Mouse (Mus musculus) spleen, adult 18-20 months (tissue): ENCODE results near the gene Mlxipl.

Experiments used
- DNase-seq, 2 experiments: peaks; one replicate each; pipeline ENCODE4 v3.0.0; 2022; ENCODE audit warnings: mixed read lengths in 2 of 2

The Mlxipl gene

DNA sequence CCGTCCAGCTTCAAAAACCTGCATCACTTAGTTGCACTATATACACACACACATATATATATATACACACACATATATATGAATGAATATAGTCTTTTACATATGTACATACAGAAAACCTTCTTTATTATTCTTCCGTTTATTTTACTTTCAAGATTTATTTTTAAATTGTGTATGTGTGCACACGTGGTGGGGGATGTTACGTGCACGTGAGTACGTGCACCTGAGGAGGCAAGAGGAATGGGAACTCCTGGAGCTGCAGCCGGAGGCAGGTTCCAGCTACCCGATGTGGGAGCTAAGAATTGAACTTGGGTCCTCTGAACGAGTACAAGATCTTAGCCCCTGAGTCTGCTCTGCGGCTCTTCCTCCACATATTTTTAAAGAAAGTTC is 96.5 kb downstream of the Mlxipl start:
- DNase-seq: no peak

DNA sequence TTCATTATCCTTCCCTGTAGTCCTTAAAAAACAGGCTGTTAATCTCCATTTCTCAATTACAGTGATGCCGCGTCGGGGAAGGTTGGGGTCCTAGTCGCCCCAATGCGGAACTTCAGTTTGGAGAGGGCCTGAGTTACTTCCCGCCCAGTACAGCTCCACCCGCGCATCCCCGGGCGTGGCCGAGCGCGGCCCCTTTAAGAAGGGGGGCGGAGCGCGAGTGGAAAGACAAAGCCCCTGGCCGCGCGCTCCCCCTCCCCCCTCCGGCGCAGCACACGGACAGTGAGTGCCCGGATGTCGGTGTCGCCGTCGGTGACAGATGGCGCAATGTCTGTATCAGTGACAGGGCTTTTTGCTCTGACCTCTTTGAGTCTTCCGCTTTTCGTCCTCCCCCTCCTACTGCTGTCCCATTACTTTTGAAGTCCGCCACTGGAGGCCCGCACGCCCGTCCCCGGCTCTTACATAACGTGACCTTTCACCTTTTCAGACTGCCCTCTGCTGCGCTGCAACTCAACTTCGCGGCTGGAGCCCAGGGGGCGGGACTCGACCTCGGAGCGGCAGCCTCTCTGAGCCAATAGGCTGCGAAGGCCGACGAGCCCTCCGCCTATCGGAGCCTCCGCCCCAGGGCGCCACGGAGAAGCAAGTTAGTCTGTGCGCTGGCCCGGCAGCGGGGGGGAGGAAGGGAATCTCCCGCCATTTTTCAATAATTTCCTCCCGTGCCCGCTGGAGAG is 97.1 kb downstream of the Mlxipl start, which contains the start of gene Baz1b:
Gene Baz1b (plus strand): TSS at position 644 of the 728 bp plus-strand sequence.
- DNase-seq: peak; percentile 92 to 98

DNA sequence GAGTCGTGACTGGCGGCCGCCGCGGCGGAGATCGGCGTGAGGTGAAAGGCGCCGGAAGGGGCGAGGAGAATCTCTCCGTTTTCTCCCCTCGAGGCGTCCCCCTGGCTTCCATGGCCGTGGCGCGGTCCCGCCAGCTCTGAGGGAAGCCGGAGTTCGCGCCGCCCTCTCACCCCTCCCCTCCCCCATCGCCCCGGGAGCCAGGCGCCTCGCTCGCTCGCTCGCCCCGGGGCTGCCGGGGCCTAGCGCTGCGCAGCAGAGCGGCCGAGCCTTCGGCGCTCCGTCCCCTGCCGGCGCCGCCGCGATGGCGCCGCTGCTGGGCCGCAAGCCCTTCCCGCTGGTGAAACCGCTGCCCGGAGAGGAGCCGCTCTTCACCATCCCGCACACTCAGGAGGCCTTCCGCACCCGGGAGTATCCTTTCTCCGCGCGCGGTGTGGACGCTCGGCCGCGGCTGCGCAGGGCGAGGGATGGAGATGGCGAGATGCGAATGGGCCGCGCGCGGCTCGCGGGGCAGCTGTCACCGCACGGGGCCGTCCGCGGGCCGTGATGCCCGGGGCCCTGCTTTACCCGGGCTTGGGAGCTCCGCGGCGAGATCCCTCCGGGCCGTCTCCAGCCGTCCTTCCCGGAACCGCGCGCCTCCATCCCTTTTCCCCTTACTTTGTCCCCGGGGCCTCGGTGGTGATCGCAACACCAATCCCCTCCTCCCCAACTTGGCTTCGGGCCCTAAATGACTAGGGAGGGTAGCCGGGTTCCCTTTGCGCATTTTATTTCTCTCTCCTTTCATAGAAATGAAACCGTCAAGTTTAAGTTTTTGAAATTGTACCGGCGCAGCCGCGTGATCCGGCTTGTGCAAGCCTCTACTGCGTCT is 97.9 kb downstream of the Mlxipl start:
- DNase-seq: peak; percentile 18 to 77
